Mouse (Mus musculus) cerebellum, adult 9-10 months (tissue): ENCODE results near the gene Gpn3.

Experiments used
- DNase-seq: peaks from one replicate; pipeline ENCODE4 v3.0.0; 2022

The Gpn3 gene

GRCm38 (mm10) chr5:122371591-122372191 is at the start of gene Gpn3:
Gene Gpn3, plus strand, starts transcription at chr5:122371876.
- DNase-seq = no peak

DNA sequence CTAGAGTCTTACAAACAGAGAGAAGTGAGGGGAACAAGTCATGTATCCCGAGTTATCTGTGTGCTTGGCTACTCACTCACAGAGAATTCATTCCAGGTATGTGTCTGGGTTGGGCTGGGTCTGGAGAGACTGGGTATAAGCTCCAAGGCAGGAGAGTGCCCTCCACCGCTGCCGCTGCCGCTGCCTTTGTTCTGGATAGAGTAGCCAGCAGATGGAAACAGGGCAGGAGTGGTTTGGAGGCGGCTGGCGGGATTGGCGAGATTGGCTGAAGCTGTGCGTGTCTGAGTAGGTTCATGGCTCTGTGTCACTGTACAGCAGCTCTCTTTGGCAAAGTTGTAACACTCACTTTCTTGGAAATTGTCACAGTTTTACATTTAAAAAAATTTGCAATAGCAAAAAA is 48.2 kb upstream of the Gpn3 start:
- peak; percentile 25 for DNase-seq

DNA sequence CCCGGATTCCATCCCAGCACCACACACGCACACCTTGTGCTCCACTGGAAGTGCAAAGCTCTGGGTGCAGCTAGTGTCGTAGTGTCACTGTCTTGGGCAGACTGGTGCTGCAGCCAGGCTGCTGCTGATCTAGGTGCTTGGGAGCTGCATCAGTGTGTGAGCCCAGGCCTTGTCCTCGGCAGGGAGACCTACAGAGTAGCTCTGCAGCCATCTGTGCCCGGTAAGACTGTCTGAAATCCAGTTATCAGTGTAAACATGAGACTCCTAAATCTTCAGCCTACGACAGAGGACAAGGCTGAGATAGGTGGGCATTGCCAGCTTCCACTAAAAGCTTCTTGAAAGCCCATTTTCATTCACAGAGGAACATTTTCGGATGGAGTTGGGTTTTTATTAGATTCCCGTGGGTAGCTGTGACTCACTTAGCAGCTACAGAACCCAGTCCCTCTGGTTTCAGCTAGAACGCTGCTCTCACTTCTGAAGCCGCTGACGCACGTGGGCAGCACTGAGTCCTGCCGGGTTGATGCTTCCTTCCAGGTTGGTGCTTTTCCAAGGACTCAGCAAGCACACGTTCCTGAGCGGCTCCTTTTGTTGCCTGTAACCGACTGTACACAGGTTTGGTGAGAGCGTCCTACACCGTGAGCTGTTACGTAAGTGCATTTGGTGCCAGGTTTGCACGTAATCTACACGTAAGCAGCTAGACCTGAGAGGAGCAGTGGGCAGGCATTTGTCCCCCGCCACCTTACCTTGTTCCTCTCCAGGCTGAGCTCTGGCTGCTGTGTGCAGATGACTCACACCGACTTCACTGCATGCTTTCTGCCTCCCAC is 46.9 kb upstream of the Gpn3 start:
- peak; percentile 95 for DNase-seq

GRCm38 (mm10) chr5:122325477-122325876 is 46.2 kb upstream of the Gpn3 start:
- DNase-seq = no peak

DNA sequence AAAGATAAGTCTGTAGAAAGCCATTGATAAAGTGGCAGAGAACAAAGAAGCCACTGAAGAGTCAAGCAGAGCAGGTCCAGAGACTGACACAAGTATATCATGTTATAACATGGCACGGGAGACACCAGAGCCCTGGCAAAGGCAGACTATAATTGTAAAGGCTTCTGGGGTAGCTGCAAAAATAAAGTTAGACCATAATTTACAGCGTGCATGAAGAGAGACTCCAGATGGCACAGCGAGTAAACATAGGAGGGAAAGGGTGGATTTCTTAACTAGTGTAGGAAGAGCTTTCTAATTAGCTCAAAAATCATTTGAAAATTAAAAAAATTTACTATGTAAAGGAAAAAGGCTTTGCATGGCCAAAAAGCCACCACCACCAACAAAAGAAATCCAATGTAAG is 44.4 kb upstream of the Gpn3 start:
- no peak for DNase-seq

- no peak for DNase-seq
Measured at GRCm38 (mm10) chr5:122330269-122330668, 41.4 kb upstream of the Gpn3 start.

DNA sequence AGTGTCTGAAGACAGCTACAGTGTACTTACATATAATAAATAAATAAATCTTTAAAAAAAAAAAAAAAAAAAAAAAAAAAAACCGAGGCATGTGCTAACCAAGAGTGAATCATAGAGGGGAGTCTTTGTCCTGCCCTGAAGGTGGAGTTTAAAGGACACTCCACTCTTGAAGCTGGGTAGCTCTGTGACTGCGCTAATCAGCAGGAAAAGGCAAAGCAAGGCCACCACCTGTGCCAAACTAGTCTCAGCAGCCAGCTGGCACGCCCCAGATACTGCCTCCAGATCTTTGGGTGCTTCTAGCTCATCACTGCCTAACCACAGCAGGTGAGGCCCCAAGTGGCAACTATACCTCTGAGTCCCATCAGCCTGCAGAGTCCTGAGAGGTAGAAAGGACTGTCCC is 37.0 kb upstream of the Gpn3 start:
- DNase-seq = no peak

DNA sequence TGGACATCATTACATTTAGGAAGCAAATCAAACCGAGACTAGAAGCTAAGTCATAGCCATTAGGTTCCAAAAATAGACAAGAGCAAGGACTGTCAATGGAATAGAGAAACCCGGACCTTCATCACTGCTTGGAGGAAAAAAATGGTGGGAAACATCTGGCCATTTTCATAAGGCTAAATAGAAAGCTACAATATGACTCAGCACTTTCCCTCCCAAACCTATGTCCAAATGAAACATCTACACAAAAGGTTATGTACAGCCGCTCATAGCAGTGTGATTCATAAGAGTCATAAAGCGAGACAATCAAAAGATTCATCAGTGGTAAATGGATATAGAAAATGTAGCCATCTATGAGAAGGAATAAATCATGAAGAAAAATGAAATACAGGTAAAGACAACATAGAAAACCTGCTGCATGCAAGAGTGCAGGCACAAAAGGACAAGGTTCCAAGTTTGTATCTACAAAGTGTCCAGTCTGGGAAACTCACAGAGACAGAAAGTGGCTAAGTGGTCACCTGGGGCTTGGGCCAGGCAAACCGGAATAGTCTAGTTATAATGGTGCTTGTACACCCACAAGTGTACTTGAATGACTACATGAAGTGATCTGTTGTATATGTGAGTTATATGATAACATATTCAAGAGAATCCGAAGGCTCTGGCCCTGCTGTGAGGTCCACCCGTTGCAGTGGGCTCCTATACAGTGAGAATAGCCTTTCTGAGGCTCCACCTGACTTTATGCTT is 35.0 kb upstream of the Gpn3 start:
- no peak for DNase-seq

DNA sequence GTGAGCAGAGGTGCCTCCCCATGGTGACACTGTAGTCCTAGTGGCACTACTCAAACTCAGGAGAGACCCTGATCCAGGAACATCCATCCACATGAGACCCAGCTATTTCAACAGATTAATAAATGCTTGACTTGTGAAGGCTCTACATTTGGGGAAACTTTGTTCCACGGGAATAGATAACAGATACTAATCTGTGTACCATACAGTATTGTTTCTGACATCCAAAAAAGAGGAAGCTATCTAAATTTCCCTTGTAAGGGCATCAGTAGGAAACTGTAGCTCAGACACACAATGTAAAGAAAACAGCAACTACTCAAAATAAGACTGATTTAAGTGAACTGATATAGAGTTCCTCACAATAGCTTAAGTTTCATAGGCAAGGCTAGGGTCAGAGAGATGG is 28.8 kb upstream of the Gpn3 start:
- no peak for DNase-seq

- DNase-seq = no peak
Measured at GRCm38 (mm10) chr5:122343768-122344167, 27.9 kb upstream of the Gpn3 start.

- DNase-seq = peak; percentile 81
Measured at GRCm38 (mm10) chr5:122344260-122344659, 27.4 kb upstream of the Gpn3 start.

GRCm38 (mm10) chr5:122345777-122346176 is 25.9 kb upstream of the Gpn3 start:
- DNase-seq = no peak

DNA sequence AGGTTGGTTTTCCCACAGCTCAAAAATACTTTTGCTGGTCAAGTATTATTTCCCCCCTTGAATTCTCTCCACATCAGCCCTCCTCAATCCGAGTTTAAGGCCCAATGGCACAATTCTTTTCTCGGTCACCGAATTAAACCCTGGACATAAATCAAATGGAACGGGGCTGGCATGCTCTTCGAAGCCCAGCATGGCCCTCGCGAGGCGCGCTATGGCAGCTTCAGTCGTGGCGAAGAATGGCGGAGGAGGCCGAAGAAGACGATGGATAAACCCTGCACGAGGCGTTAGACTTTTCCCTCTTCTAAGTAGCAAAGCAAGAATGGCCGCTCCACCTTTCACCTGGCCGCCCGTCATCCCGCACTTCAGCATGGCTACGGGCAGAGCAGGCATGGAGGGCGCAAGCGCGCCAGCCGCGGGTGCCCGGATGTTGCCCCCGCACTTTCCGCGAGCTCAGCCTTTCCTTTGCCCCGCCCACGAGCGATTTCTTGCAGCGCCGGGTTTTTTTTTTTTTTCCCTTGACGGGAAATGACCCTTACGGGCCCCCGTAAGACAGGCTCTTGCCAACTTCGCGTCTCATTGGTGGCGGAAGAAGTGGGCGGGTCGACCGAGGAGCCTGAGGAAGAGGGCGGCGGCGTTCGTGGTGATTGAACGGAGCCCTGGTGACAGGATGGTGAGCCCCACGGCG is 17.7 kb upstream of the Gpn3 start, which contains the start of the genes Rad9b and Vps29:
Gene Rad9b (minus strand): TSS at position 427 of the 685 bp plus-strand sequence.
Gene Vps29 (plus strand): TSS at position 563 of the 685 bp plus-strand sequence.
- DNase-seq = peak; percentile 98

DNA sequence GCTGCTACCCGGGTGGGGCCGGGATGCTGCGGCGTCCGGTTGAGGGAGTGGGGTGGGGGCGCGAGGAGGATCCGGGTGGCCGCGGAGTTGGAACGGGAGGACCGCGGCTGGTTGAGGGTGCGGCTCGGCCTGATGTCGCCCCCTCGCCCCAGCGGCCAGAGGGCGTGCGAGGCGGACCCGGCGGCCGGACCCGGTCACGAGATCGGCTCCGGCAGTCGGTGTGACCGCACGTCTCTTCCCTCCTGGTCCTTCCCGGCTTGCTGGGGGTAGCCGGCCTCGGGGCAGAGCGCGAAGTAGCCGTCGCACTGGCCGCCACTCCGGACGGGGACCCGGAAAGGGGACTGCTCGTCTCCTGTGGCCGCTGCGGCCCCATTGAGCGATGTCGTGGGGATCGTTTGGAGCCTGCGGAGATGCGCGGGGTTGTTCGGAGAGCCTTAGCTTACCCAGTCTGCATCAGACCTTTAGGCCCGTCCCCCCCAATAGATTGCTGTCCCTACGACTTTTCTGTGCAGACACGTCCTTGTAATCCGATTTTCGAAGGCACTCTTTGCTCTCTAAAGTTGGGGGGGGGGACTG is 17.1 kb upstream of the Gpn3 start:
- DNase-seq = no peak

DNA sequence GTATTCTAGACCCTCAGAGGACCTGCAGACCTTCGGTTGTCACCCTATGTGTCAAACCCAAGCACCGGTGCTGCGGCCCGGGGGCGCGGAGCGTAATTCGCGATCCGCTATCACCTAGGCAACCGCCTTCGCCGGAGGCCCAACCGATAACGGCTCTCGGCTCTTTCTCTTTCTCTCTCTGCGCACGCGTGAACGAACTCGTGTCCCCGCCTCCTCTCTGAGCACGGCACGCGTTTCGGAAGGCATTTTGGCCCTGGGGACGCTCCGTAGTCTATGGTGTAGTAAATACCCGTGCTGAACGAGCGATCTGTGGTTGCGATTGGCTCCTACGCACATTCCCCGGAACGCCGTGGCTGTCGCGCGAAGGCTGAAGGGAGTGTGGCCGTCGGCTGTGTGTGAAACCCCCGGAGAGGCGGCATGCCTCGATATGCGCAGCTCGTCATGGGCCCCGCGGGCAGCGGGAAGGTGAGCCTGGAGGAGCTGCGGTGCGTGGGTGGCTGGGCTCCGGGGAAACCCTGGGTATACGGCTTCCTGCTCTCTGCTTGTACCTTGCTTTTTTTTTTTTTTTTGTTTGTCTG is 605 bp downstream of the Gpn3 start, which contains the start of gene Fam216a:
Gene Fam216a (minus strand): TSS at position 173 of the 578 bp plus-strand sequence.
- DNase-seq = peak; percentile 99

- no peak for DNase-seq
Measured at GRCm38 (mm10) chr5:122372878-122373277, 1.2 kb downstream of the Gpn3 start.

DNA sequence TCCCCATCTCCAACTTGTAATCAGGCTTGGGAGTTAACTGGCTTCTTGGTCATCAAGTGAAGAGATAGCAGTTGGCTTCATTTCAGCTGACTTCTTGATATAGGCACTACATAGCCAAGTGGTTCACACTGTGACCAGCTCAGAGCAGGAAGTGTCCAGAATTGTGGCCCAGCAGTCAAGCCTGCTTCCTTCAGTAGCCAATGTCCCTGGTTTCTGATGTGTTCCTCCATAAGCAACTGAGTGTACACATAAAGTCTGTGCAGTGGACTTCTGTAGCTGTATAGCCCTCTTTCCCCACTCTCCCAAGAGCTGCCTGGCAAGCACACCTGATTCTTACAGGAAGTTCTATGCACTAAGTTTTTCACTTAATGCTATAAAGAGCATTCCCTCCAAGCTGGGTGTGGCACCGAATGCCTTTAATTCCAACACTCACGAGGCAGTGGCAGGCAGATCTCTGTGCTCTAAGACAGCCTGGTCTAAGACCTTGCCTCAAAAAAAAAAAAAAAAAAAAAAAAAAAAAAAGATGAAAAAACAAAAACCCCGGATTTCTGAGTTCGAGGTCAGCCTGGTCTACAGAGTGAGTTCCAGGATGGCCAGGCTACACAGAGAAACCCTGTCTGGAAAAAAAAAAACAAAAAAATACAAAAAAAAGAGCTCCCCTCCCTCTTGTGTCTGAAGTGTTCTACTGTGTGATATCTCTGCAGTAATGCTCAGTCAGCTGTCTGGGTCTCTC is 5.6 kb downstream of the Gpn3 start:
- DNase-seq = no peak

- DNase-seq = no peak
Measured at GRCm38 (mm10) chr5:122378171-122378570, 6.5 kb downstream of the Gpn3 start.

- DNase-seq = peak; percentile 88
Measured at GRCm38 (mm10) chr5:122379374-122380155, 7.9 kb downstream of the Gpn3 start.

DNA sequence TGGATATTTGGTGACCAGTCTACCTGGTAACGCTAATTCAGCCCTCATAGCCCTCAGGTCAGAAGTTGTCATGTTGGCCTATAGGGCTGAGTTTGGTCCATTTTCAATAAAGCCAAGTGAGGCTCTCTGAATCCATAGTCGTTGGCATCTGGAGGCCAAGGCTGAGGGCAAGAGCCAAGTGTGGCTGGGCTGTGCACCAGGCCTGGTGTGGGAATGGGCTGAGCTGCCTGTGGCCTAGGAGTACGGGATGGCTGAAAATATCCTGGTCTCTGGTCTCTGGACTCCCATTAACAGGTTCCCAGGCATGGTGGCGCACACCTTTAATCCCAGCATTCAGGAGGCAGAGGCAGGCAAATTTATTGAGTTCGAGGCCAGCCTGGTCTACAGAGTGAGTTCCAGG is 18.3 kb downstream of the Gpn3 start:
- DNase-seq = peak; percentile 35

- DNase-seq = peak; percentile 36
Measured at GRCm38 (mm10) chr5:122390671-122391070, 19.0 kb downstream of the Gpn3 start.
